Mouse (Mus musculus): ENCODE results near the gene Olfr1095. TPM values are rescaled to one million over a fixed set of nuclear protein-coding genes. Genes with fewer than 3 reads are reported as not detected.

Olfr1095 gene
- total RNA-seq (2021), result not detected

DNA sequence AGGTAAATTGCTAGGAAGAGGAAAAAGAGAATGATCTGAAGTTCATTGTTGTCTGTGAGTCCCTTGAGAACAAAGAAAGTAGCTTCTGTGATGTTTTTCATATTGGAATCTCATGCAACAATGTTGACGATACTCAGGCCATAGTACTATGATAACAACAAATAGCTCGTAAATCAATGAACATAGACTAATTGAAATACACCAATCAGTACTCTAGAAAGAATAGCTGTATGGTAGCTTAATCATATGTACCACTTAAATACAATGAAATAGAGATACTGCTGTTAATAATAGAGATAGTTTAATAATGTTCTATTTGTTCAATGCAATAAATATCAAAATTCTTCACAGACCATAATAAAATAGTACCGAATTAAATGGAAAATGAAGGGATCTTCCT, at the start of gene Olfr1095:
Gene Olfr1095, minus strand, starts transcription at position 101 of the 400 bp plus-strand sequence.
- no peak for DNase-seq (ENCODE audit: low spot score in 2 of 2)
- intact Hi-C loops (cut with DNase I), result no loop called here

GRCm38 (mm10) chr2:86892116-86892515, 40.6 kb upstream of the Olfr1095 start, which contains the start of gene Olfr1097:
Gene Olfr1097 (minus strand): TSS chr2:86892216.
- no peak for DNase-seq (ENCODE audit: low spot score in 2 of 2)
- intact Hi-C loops (cut with DNase I), result no loop called here

GRCm38 (mm10) chr2:86874702-86875101, 23.2 kb upstream of the Olfr1095 start, which contains the start of gene Gm13723:
Gene Gm13723 (minus strand): TSS chr2:86874802.
- intact Hi-C loops (cut with DNase I), result no loop called here
- DNase-seq (ENCODE audit: low spot score in 2 of 2), result no peak

DNA sequence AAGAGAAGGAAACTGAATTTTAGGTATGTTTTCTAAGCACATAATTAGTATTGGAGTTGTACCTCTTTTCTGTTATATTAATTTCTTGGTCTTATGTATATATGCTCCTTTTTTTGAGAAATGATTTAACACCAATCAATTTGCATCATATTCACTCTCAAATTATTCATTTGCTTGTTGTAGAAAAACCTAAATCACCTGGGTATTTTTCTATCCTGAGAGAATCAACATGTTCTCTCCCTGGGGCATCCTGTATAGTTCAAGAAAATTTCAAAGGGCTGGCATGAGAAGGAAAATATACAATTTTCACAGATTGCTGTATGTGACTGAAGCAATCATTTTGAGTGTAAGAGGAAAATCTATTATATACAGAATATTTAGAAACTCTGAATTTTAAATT, 27.1 kb downstream of the Olfr1095 start, which contains the start of gene Olfr1094:
Gene Olfr1094, plus strand, starts transcription at position 301 of the 400 bp plus-strand sequence.
- intact Hi-C loops (cut with DNase I), result no loop called here
- no peak for DNase-seq (ENCODE audit: low spot score in 2 of 2)

GRCm38 (mm10) chr2:86809918-86810317, 41.6 kb downstream of the Olfr1095 start, which contains the start of gene Olfr141:
Gene Olfr141 (minus strand): TSS chr2:86810018.
- no peak for DNase-seq (ENCODE audit: low spot score in 2 of 2)
- intact Hi-C loops (cut with DNase I), result no loop called here

Other genes with a start within 250 kb of the Olfr1095 start
- not detected for gene Olfr1084, start 212.0 kb downstream of the Olfr1095 start, total RNA-seq (2021)
- gene Olfr1085, start 189.7 kb downstream of the Olfr1095 start, total RNA-seq (2021), result not detected
- gene Olfr1086, start 171.6 kb downstream of the Olfr1095 start, total RNA-seq (2021), result not detected
- not detected for gene Olfr1087, start 153.3 kb downstream of the Olfr1095 start, total RNA-seq (2021)
- gene Olfr1089, start 118.0 kb downstream of the Olfr1095 start, total RNA-seq (2021), result not detected
- not detected for gene Olfr1090, start 92.7 kb downstream of the Olfr1095 start, total RNA-seq (2021)
- gene Olfr1093, start 69.2 kb downstream of the Olfr1095 start, total RNA-seq (2021), result not detected
- gene Olfr141, start 41.7 kb downstream of the Olfr1095 start, total RNA-seq (2021), result not detected
- not detected for gene Olfr1094, start 27.0 kb downstream of the Olfr1095 start, total RNA-seq (2021)
- not detected for gene Gm13723, start 23.1 kb upstream of the Olfr1095 start, total RNA-seq (2021)
- gene Olfr1097, start 40.5 kb upstream of the Olfr1095 start, total RNA-seq (2021), result not detected
- gene Olfr1098, start 72.8 kb upstream of the Olfr1095 start, total RNA-seq (2021), result not detected
- gene Olfr1099, start 109.0 kb upstream of the Olfr1095 start, total RNA-seq (2021), result not detected
- gene Olfr1100, start 128.3 kb upstream of the Olfr1095 start, total RNA-seq (2021), result not detected
- not detected for gene Olfr1101, start 139.5 kb upstream of the Olfr1095 start, total RNA-seq (2021)
- not detected for gene Olfr1102, start 146.7 kb upstream of the Olfr1095 start, total RNA-seq (2021)
- gene Olfr1104, start 175.4 kb upstream of the Olfr1095 start, total RNA-seq (2021), result not detected
- not detected for gene Olfr1105, start 184.8 kb upstream of the Olfr1095 start, total RNA-seq (2021)
- not detected for gene Olfr1106, start 200.6 kb upstream of the Olfr1095 start, total RNA-seq (2021)
- gene Olfr1107, start 224.1 kb upstream of the Olfr1095 start, total RNA-seq (2021), result not detected
- gene Olfr1109, start 244.3 kb upstream of the Olfr1095 start, total RNA-seq (2021), result not detected